Mouse (Mus musculus) midbrain, embryonic 16.5 days (tissue): ENCODE measurements around the gene Ppm1a. TPM values are rescaled to one million over a fixed set of nuclear protein-coding genes. Genes with fewer than 3 reads are reported as not detected.
A peak's percentile ranks its signal among the peaks of the same experiment; 100 is the strongest.

ENCODE experiments used
- ATAC-seq: fragments of 200-750 bp; cut with Nextera tagmentation; 2 replicates; pipeline ENCODE4 v1.8.0; 2017; ENCODE audit warnings: moderate TSS enrichment
- H3K27ac ChIP-seq: fragments of 300-500 bp; sonication (generic); 2 replicates; pipeline ENCODE4 v1.5.1; 2014; ENCODE audit warnings: mild to moderate bottlenecking, low read length, mixed read lengths
- H3K27me3 ChIP-seq: fragments of 300-500 bp; sonication (generic); 2 replicates; pipeline ENCODE4 v1.6.1; 2014; ENCODE audit warnings: low read depth, low read length, mixed read lengths; ENCODE audit not compliant: control insufficient read depth, insufficient read depth
- H3K36me3 ChIP-seq: fragments of 300-500 bp; sonication (generic); 2 replicates; pipeline ENCODE4 v1.6.1; 2014; ENCODE audit warnings: mild to moderate bottlenecking, low read length, moderate library complexity, mixed read lengths; ENCODE audit not compliant: control insufficient read depth, insufficient read depth
- H3K4me1 ChIP-seq: fragments of 300-500 bp; sonication (generic); 2 replicates; pipeline ENCODE4 v1.6.1; 2014; ENCODE audit warnings: mild to moderate bottlenecking, low read length, mixed read lengths; ENCODE audit not compliant: control insufficient read depth, insufficient read depth
- H3K4me2 ChIP-seq: fragments of 300-500 bp; sonication (generic); 2 replicates; pipeline ENCODE4 v1.6.1; 2014; ENCODE audit warnings: mild to moderate bottlenecking, low read length, mixed read lengths
- H3K4me3 ChIP-seq: fragments of 300-500 bp; sonication (generic); 2 replicates; pipeline ENCODE4 v1.5.1; 2014; ENCODE audit warnings: low read depth, mild to moderate bottlenecking, low read length, moderate library complexity, mixed read lengths
- H3K9ac ChIP-seq: fragments of 300-500 bp; sonication (generic); 2 replicates; pipeline ENCODE4 v1.6.1; 2014; ENCODE audit warnings: low read depth, low read length, mixed read lengths
- H3K9me3 ChIP-seq: fragments of 300-500 bp; sonication (generic); replicated peaks from 2 replicates; pipeline ENCODE4 v1.6.1; 2014; ENCODE audit warnings: mild to moderate bottlenecking, low read length, mixed read lengths; ENCODE audit not compliant: control insufficient read depth, poor library complexity, severe bottlenecking
- WGBS: fragments of 180-500 bp; shearing (Covaris S2); extraction: QIAGEN DNeasy Blood & Tissue Kit; methylation state at CpG from one replicate; pipeline ENCODE4 v1.1.7; 2014; 5-methylcytosine and 5-hydroxymethylcytosine counted together
- polyA plus RNA-seq: library from polyadenylated mRNA; unstranded; fragments of >200 nt; fragmentation: Nextera tagmentation; extraction: Ambion mirVana; gene quantifications from 2 replicates; pipeline ENCODE4 v1.2.1, GENCODE M21; 2015

Ppm1a gene
- polyA plus RNA-seq, 1 experiment from 2014 or later: 52.3 TPM

DNA sequence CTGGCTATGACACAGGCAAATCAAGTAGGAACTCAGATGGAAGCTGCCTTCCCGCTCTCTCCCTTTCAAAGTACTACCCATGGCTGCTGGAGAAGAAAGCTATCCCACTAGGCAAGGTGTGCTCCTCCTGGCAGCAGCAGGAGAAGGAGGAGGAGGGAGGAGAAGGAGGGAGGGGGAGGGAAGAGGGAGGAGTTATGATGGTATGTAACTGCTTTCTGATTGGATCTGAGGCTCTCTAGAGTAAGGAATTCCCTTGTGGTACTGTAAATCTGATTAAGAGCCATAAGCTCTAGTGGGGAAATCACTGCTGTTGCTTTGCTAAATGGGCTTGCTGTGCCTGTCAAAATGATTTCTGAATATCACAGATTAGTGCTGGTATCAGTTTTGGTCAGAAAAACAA is 84.2 kb downstream of the Ppm1a start:
- H3K9ac ChIP-seq: no peak overlapping the region
- no peak overlapping the region for H3K27ac ChIP-seq
- H3K27me3 ChIP-seq: peaks cover 22% of the 10 kb centered on the region
- no peak overlapping the region for H3K4me2 ChIP-seq
- H3K36me3 ChIP-seq: no peaks in the 10 kb centered on the region
- ATAC-seq: no peak
- H3K4me3 ChIP-seq: no peak overlapping the region
- H3K9me3 ChIP-seq: no peaks in the 10 kb centered on the region
- H3K4me1 ChIP-seq: peaks cover 3% of the 10 kb centered on the region; the same call in 1 of the 2 replicates
- 89% methylated on average over 1 of the region's 1 CpGs for WGBS

GRCm38 (mm10) chr12:72843135-72843534 is 85.9 kb downstream of the Ppm1a start:
- Histone ChIP-seq H3K9ac (no peak overlapping the region), H3K4me2 (no peak overlapping the region), H3K4me1 (peaks cover 3% of the 10 kb centered on the region; the same call in 1 of the 2 replicates), H3K36me3 (no peaks in the 10 kb centered on the region), H3K27me3 (peaks cover 36% of the 10 kb centered on the region), H3K9me3 (no peaks in the 10 kb centered on the region), H3K27ac (no peak overlapping the region), H3K4me3 (no peak overlapping the region)
- WGBS: 93% methylated on average over 4 of the region's 4 CpGs
- no peak for ATAC-seq

- Histone ChIP-seq H3K4me2 (peak overlapping the region; percentile 52; the same call in 1 of the 2 replicates), H3K4me1 (peaks cover 3% of the 10 kb centered on the region; the same call in 1 of the 2 replicates), H3K9me3 (no peaks in the 10 kb centered on the region), H3K36me3 (no peaks in the 10 kb centered on the region), H3K27ac (no peak overlapping the region), H3K9ac (no peak overlapping the region), H3K27me3 (peaks cover 40% of the 10 kb centered on the region), H3K4me3 (no peak overlapping the region)
- 87% methylated on average over 4 of the region's 4 CpGs for WGBS
- no peak for ATAC-seq
These were observed 86.3 kb downstream of the Ppm1a start for GRCm38 (mm10) chr12:72843555-72843954.

- Histone ChIP-seq H3K9me3 (no peaks in the 10 kb centered on the region), H3K36me3 (no peaks in the 10 kb centered on the region), H3K4me3 (peak overlapping the region; percentile 22), H3K9ac (peak overlapping the region; percentile 53; the same call in 1 of the 2 replicates), H3K27ac (no peak overlapping the region), H3K4me1 (peaks cover 3% of the 10 kb centered on the region; the same call in 1 of the 2 replicates), H3K4me2 (peak overlapping the region; percentile 52), H3K27me3 (peaks cover 43% of the 10 kb centered on the region)
- peak; percentile 51 for ATAC-seq
- 25% methylated on average over 12 of the region's 12 CpGs for WGBS
These were observed 86.8 kb downstream of the Ppm1a start for GRCm38 (mm10) chr12:72843973-72844620.

GRCm38 (mm10) chr12:72845946-72846345 is 88.7 kb downstream of the Ppm1a start:
- Histone ChIP-seq H3K36me3 (no peaks in the 10 kb centered on the region), H3K27ac (no peak overlapping the region), H3K4me1 (peaks cover 3% of the 10 kb centered on the region; the same call in 1 of the 2 replicates), H3K4me2 (no peak overlapping the region), H3K4me3 (no peak overlapping the region), H3K9ac (no peak overlapping the region), H3K27me3 (peaks cover 61% of the 10 kb centered on the region), H3K9me3 (no peaks in the 10 kb centered on the region)
- ATAC-seq: no peak
- 23% methylated on average over 10 of the region's 10 CpGs for WGBS

DNA sequence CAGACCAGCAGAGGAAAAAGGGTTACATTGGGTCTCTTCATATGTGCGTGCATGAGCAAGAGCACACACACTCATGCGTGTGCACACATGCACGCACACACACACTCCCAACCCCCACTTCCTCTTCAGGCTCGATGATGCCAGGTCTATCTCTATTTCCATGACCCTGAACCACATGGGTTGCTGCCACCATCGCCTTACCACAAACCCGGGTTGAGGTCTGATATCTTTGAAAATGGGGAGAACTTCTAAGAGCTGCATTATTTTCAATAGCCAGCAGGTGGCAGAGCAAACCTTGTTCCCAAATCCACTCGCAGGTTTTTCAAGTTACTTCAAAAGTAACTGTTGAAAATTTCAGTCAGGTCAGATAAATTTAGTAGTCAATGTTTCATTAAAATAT is 90.5 kb downstream of the Ppm1a start:
- Histone ChIP-seq H3K27ac (no peak overlapping the region), H3K4me2 (no peak overlapping the region), H3K36me3 (no peaks in the 10 kb centered on the region), H3K4me1 (peaks cover 3% of the 10 kb centered on the region; the same call in 1 of the 2 replicates), H3K27me3 (peaks cover 71% of the 10 kb centered on the region), H3K9me3 (no peaks in the 10 kb centered on the region), H3K4me3 (no peak overlapping the region), H3K9ac (no peak overlapping the region)
- ATAC-seq: no peak
- WGBS: 23% methylated on average over 7 of the region's 7 CpGs

Other genes with a start within 250 kb of the Ppm1a start
- 27.4 and 28.6 TPM in 2 replicates for gene Pcnx4, start 221.1 kb upstream of the Ppm1a start, polyA plus RNA-seq
- gene Gm4756, start 107.8 kb upstream of the Ppm1a start, polyA plus RNA-seq: not detected in 2 replicates
- 12.3 and 16.6 TPM in 2 replicates for gene Dhrs7, start 92.5 kb upstream of the Ppm1a start, polyA plus RNA-seq
- 0.85 and 2.1 TPM in 2 replicates for gene Six6, start 182.4 kb downstream of the Ppm1a start, polyA plus RNA-seq
- 5.0 and 6.1 TPM in 2 replicates for gene 4930447C04Rik, start 183.3 kb downstream of the Ppm1a start, polyA plus RNA-seq